Mouse (Mus musculus) forebrain, postnatal 0 days (tissue): ENCODE data around the gene Grwd1. TPM values are rescaled to one million over a fixed set of nuclear protein-coding genes. Genes with fewer than 3 reads are reported as not detected.

Experiments
- ATAC-seq: fragments of 200-750 bp; cut with Nextera tagmentation; 2 replicates; pipeline ENCODE4 v1.8.0; 2017; ENCODE audit warnings: mild to moderate bottlenecking, moderate library complexity
- DNase-seq: peaks from one replicate; pipeline ENCODE4 v3.0.0-alpha.2; 2015
- H3K27ac ChIP-seq: fragments of 300-500 bp; sonication (generic); 2 replicates; pipeline ENCODE4 v1.5.1; 2014; ENCODE audit warnings: low read depth, mild to moderate bottlenecking, antibody characterized with exemption, low read length, moderate library complexity, mixed read lengths
- H3K27me3 ChIP-seq: fragments of 300-500 bp; sonication (generic); 2 replicates; pipeline ENCODE4 v1.6.1; 2014; ENCODE audit warnings: mild to moderate bottlenecking, low read length, mixed read lengths; ENCODE audit not compliant: insufficient read depth
- H3K36me3 ChIP-seq: fragments of 300-500 bp; sonication (generic); 2 replicates; pipeline ENCODE4 v1.6.1; 2014; ENCODE audit warnings: mild to moderate bottlenecking, moderate library complexity; ENCODE audit not compliant: insufficient read depth
- H3K4me1 ChIP-seq: fragments of 300-500 bp; sonication (generic); 2 replicates; pipeline ENCODE4 v1.6.1; 2014; ENCODE audit warnings: antibody characterized with exemption; ENCODE audit not compliant: insufficient read depth
- H3K4me2 ChIP-seq: fragments of 300-500 bp; sonication (generic); 2 replicates; pipeline ENCODE4 v1.6.1; 2014; ENCODE audit warnings: low read depth, mild to moderate bottlenecking, moderate library complexity
- H3K4me3 ChIP-seq: fragments of 300-500 bp; sonication (generic); 2 replicates; pipeline ENCODE4 v1.5.1; 2014; ENCODE audit warnings: low read depth, low read length, mixed read lengths
- H3K9ac ChIP-seq: fragments of 300-500 bp; sonication (generic); 2 replicates; pipeline ENCODE4 v1.6.1; 2014; ENCODE audit warnings: mild to moderate bottlenecking
- H3K9me3 ChIP-seq: fragments of 300-500 bp; sonication (generic); 2 replicates; pipeline ENCODE4 v1.6.1; 2016; ENCODE audit warnings: low read length
- CTCF ChIP-seq: sonication (generic); IDR thresholded peaks from 2 replicates; pipeline ENCODE4 v1.5.1; 2016; ENCODE audit warnings: antibody characterized with exemption, control low read depth, low read depth
- WGBS: fragments of 180-500 bp; shearing (Covaris S2); extraction: QIAGEN DNeasy Blood & Tissue Kit; methylation state at CpG from one replicate; pipeline ENCODE4 v1.1.7; 2014; 5-methylcytosine and 5-hydroxymethylcytosine counted together
- polyA plus RNA-seq: library from polyadenylated mRNA; unstranded; fragments of >200 nt; fragmentation: Nextera tagmentation; extraction: Ambion mirVana; gene quantifications from 2 replicates; pipeline ENCODE4 v1.2.1, GENCODE M21; 2015
- total RNA-seq: library from RNA; depleted of rRNA; stranded (reverse); fragments of >200 nt; gene quantifications from 2 replicates; pipeline ENCODE4 v1.2.3, GENCODE M21; 2014

Gene Grwd1
- total and polyA plus RNA-seq, 2 experiments from 2014 or later = 41.8 to 60.7 TPM

- Histone ChIP-seq H3K4me3 (peak overlapping the region; percentile 39), H3K4me2 (peak overlapping the region; percentile 85), H3K4me1 (peaks cover 30% of the 10 kb centered on the region), H3K27me3 (no peaks in the 10 kb centered on the region; the same call in 1 of the 2 replicates), H3K9ac (peak overlapping the region; percentile 61), H3K27ac (no peak overlapping the region), H3K9me3 (no peaks in the 10 kb centered on the region), H3K36me3 (peaks cover 9% of the 10 kb centered on the region)
- no peak; the same call in 1 of the 2 replicates for ATAC-seq
- peak; percentile 35 for DNase-seq
- under 1% methylated on average over 30 of the region's 30 CpGs for WGBS
- no peak for TF ChIP-seq CTCF
Observed at GRCm38 (mm10) chr7:45870282-45871058, 39.7 kb upstream of the Grwd1 start.

- Histone ChIP-seq H3K4me2 (peak overlapping the region; percentile 85), H3K9ac (peak overlapping the region; percentile 61), H3K4me1 (peaks cover 30% of the 10 kb centered on the region), H3K27ac (peak overlapping the region; percentile 29; the same call in 1 of the 2 replicates), H3K36me3 (peaks cover 5% of the 10 kb centered on the region; the same call in 1 of the 2 replicates), H3K27me3 (no peaks in the 10 kb centered on the region; the same call in 1 of the 2 replicates), H3K9me3 (no peaks in the 10 kb centered on the region), H3K4me3 (peak overlapping the region; percentile 39)
- no peak for TF ChIP-seq CTCF
- no peak for DNase-seq
- ATAC-seq = no peak
- whole genome bisulfite sequencing = 3% methylated on average over 14 of the region's 14 CpGs
Observed at GRCm38 (mm10) chr7:45869787-45870186, 39.0 kb upstream of the Grwd1 start.

GRCm38 (mm10) chr7:45869107-45869670 is 38.4 kb upstream of the Grwd1 start:
- Histone ChIP-seq H3K4me2 (peak overlapping the region; percentile 85), H3K36me3 (peaks cover 1% of the 10 kb centered on the region; the same call in 1 of the 2 replicates), H3K4me3 (peak overlapping the region; percentile 39), H3K27ac (peak overlapping the region; percentile 29; the same call in 1 of the 2 replicates), H3K27me3 (no peaks in the 10 kb centered on the region; the same call in 1 of the 2 replicates), H3K9ac (peak overlapping the region; percentile 61), H3K9me3 (no peaks in the 10 kb centered on the region), H3K4me1 (peaks cover 30% of the 10 kb centered on the region)
- WGBS = 23% methylated on average over 8 of the region's 8 CpGs
- no peak for ATAC-seq
- TF ChIP-seq CTCF = no peak
- no peak for DNase-seq

DNA sequence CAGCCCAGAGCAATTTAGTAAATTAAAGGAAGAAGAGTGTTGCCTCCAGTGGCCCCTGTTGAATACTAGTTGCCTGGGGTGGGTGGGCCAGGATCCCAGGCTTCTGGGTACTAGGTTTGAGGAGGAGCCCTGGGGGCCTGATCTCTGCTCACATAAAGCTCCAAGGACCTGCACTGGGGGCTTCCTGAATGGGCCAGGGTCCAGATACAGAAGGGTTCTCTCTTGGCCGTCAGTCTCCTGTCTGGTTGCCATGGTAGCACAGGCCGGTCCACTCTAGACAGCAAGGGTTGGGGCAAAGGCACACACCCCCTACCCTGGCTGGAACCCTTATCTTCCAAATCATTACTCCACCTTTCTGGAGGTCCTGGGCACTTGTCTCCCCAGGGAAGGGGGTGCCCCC is 37.1 kb upstream of the Grwd1 start:
- Histone ChIP-seq H3K27me3 (no peaks in the 10 kb centered on the region; the same call in 1 of the 2 replicates), H3K9me3 (no peaks in the 10 kb centered on the region), H3K4me2 (peak overlapping the region; percentile 85), H3K27ac (0 out of 2 replicates have a peak overlapping the region, but pooled peaks have one; percentile 21), H3K4me1 (peaks cover 25% of the 10 kb centered on the region), H3K9ac (0 out of 2 replicates have a peak overlapping the region, but pooled peaks have one; percentile 4), H3K4me3 (no peak overlapping the region), H3K36me3 (no peaks in the 10 kb centered on the region)
- WGBS = 23% methylated on average over 2 of the region's 2 CpGs
- TF ChIP-seq CTCF = no peak
- ATAC-seq (no peak), DNase-seq (no peak)

DNA sequence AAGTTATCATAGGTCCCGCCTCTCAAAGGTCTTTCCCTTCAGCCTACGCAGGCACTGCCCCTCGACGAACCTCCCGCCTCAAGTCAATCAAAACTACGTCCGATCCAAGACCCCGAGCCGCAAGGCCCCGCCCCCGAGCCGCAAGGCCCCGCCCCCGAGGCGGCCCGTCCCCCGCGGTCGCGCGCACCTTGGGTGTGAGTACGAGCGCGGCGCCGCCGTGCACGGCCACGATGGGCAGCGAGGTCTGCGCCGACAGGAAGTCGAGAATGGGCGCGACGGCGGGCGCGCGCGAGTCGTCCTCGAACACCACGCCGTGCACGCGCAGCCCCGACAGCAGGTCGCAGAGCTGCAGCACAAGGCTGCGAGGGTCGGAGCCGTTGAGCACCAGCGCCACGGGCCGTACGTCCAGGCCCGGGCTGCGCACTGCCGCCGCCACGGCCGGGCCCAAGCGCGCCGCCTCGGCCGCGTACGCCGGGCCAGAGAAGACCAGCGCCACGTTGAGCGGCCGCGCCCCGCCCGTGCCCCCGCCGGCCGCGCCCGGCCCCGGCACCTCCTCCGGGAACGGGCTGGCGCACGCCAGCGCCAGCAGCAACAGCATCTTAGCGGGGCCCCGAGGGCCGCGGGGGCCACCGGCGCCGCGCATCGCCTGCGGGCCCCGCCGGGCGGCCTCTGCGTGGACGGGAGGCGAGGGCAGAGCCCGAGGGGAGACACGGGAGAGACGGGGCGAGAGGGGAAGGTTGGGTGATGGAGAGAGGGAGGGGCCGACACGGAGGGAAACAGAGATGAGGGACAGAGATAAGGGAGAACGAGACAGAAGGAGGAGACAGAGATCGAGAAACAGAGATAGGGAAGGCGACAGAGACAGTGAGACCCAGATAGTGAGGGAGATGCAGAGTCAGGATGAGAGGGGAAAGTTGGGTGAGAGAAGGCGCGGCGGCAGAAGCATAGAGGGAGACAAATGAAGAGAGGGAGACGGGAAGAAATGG is 35.5 kb upstream of the Grwd1 start:
- Histone ChIP-seq H3K27me3 (no peaks in the 10 kb centered on the region; the same call in 1 of the 2 replicates), H3K4me1 (peaks cover 25% of the 10 kb centered on the region), H3K27ac (peak overlapping the region; percentile 79), H3K9me3 (no peaks in the 10 kb centered on the region), H3K4me3 (peak overlapping the region; percentile 81), H3K9ac (peak overlapping the region; percentile 75), H3K4me2 (peak overlapping the region; percentile 85), H3K36me3 (no peaks in the 10 kb centered on the region)
- 2% methylated on average over 100 of the region's 117 CpGs for WGBS
- ATAC-seq (peak; percentile 84), DNase-seq (peak; percentile 96)
- no peak for TF ChIP-seq CTCF

DNA sequence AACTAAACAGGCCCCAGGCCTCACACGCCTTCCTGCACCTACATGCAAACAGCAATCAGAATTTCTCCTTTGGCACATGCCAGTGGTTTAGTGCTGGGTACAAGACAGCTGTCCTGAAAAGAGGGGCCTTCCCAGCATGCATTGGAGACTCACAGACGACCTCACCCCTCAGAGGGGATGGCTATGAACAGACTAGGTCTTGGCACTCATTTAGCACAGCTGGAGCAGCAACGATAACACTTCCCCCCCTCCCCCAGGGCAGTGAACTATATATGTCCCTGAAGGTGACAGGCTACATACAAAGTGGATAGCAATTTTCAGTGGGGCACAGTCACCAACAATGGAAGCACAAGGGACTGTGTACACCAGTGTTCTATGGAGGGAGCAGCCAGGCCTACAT is 33.7 kb upstream of the Grwd1 start:
- H3K27ac ChIP-seq = no peak overlapping the region
- 70% methylated on average over 3 of the region's 3 CpGs for WGBS
- H3K9ac ChIP-seq = no peak overlapping the region
- TF ChIP-seq CTCF = no peak
- no peak overlapping the region for H3K4me2 ChIP-seq
- H3K36me3 ChIP-seq = no peaks in the 10 kb centered on the region
- peaks cover 17% of the 10 kb centered on the region for H3K4me1 ChIP-seq
- no peaks in the 10 kb centered on the region; the same call in 1 of the 2 replicates for H3K27me3 ChIP-seq
- no peak overlapping the region for H3K4me3 ChIP-seq
- no peak for ATAC-seq
- no peak for DNase-seq
- no peaks in the 10 kb centered on the region for H3K9me3 ChIP-seq
